Mouse (Mus musculus) lung, embryonic 14.5 days (tissue): ENCODE measurements around the gene Mxra7. TPM values are rescaled to one million over a fixed set of nuclear protein-coding genes. Genes with fewer than 3 reads are reported as not detected.
A peak's percentile ranks its signal among the peaks of the same experiment; 100 is the strongest.

Experiments used
- ATAC-seq: fragments of 200-750 bp; cut with Nextera tagmentation; 2 replicates; pipeline ENCODE4 v1.8.0; 2017; ENCODE audit warnings: mild to moderate bottlenecking, moderate TSS enrichment, moderate library complexity; ENCODE audit not compliant: insufficient read depth
- DNase-seq: peaks from one replicate; pipeline ENCODE4 v3.0.0-alpha.2; 2015
- H3K27ac ChIP-seq: fragments of 300-500 bp; sonication (generic); 2 replicates; pipeline ENCODE4 v1.5.1; 2014; ENCODE audit warnings: low read depth, mild to moderate bottlenecking, moderate library complexity
- H3K27me3 ChIP-seq: fragments of 300-500 bp; sonication (generic); 2 replicates; pipeline ENCODE4 v1.6.1; 2014; ENCODE audit warnings: low read length, control low read depth; ENCODE audit not compliant: insufficient read depth
- H3K36me3 ChIP-seq: fragments of 300-500 bp; sonication (generic); 2 replicates; pipeline ENCODE4 v1.6.1; 2014; ENCODE audit warnings: control low read depth; ENCODE audit not compliant: insufficient read depth
- H3K4me1 ChIP-seq: fragments of 300-500 bp; sonication (generic); 2 replicates; pipeline ENCODE4 v1.6.1; 2014; ENCODE audit warnings: antibody characterized with exemption, control low read depth; ENCODE audit not compliant: insufficient read depth
- H3K4me2 ChIP-seq: fragments of 300-500 bp; sonication (generic); 2 replicates; pipeline ENCODE4 v1.6.1; 2014; ENCODE audit warnings: mild to moderate bottlenecking
- H3K4me3 ChIP-seq: fragments of 300-500 bp; sonication (generic); 2 replicates; pipeline ENCODE4 v1.5.1; 2014; ENCODE audit warnings: low read depth, low read length
- H3K9ac ChIP-seq: fragments of 300-500 bp; sonication (generic); 2 replicates; pipeline ENCODE4 v1.6.1; 2014
- H3K9me3 ChIP-seq: fragments of 300-500 bp; sonication (generic); 2 replicates; pipeline ENCODE4 v1.6.1; 2016; ENCODE audit warnings: low read depth, low read length, control low read depth
- CTCF ChIP-seq: IDR thresholded peaks from 2 replicates; pipeline ENCODE4 v1.5.1; 2016; ENCODE audit warnings: antibody characterized with exemption, low read depth
- WGBS: fragments of 180-500 bp; shearing (Covaris S2); extraction: QIAGEN DNeasy Blood & Tissue Kit; methylation state at CpG from one replicate; pipeline ENCODE4 v1.1.7; 2014; 5-methylcytosine and 5-hydroxymethylcytosine counted together
- polyA plus RNA-seq: library from polyadenylated mRNA; unstranded; fragments of >200 nt; fragmentation: Nextera tagmentation; extraction: Ambion mirVana; gene quantifications from 2 replicates; pipeline ENCODE4 v1.2.1, GENCODE M21; 2014

Gene Mxra7
- polyA plus RNA-seq, 1 experiment from 2014 or later = 15.9 TPM

GRCm38 (mm10) chr11:116823255-116823654 lies 4.6 kb downstream of the Mxra7 start:
- no peak overlapping the region for H3K27ac ChIP-seq
- no peak for DNase-seq
- WGBS = 100% methylated on average over 2 of the region's 2 CpGs
- H3K4me3 ChIP-seq = no peak overlapping the region
- no peaks in the 10 kb centered on the region for H3K9me3 ChIP-seq
- no peaks in the 10 kb centered on the region for H3K36me3 ChIP-seq
- no peak for TF ChIP-seq CTCF
- peaks cover 9% of the 10 kb centered on the region; the same call in 1 of the 2 replicates for H3K4me1 ChIP-seq
- no peaks in the 10 kb centered on the region for H3K27me3 ChIP-seq
- H3K9ac ChIP-seq = no peak overlapping the region
- H3K4me2 ChIP-seq = no peak overlapping the region
- no peak for ATAC-seq

GRCm38 (mm10) chr11:116822626-116823025 lies 5.2 kb downstream of the Mxra7 start:
- Histone ChIP-seq H3K4me3 (no peak overlapping the region), H3K9ac (no peak overlapping the region), H3K4me1 (peaks cover 9% of the 10 kb centered on the region; the same call in 1 of the 2 replicates), H3K4me2 (no peak overlapping the region), H3K9me3 (no peaks in the 10 kb centered on the region), H3K27me3 (no peaks in the 10 kb centered on the region), H3K36me3 (no peaks in the 10 kb centered on the region), H3K27ac (no peak overlapping the region)
- no peak for DNase-seq
- WGBS = 83% methylated on average over 10 of the region's 10 CpGs
- ATAC-seq = no peak
- TF ChIP-seq CTCF = no peak

GRCm38 (mm10) chr11:116822215-116822614 lies 5.6 kb downstream of the Mxra7 start:
- WGBS = 48% methylated on average over 10 of the region's 10 CpGs
- no peak for ATAC-seq
- H3K9ac ChIP-seq = no peak overlapping the region

GRCm38 (mm10) chr11:116821057-116821940 lies 6.5 kb downstream of the Mxra7 start:
- no peak overlapping the region for H3K4me3 ChIP-seq
- ATAC-seq = no peak
- 0 out of 2 replicates have a peak, but pooled peaks cover 2% of the 10 kb centered on the region for H3K4me1 ChIP-seq
- 52% methylated on average over 13 of the region's 13 CpGs for WGBS
- H3K9me3 ChIP-seq = no peaks in the 10 kb centered on the region
- H3K9ac ChIP-seq = no peak overlapping the region; the same call in 1 of the 2 replicates
- DNase-seq = peak; percentile 40
- H3K27ac ChIP-seq = peak overlapping the region; percentile 72; the same call in 1 of the 2 replicates
- TF ChIP-seq CTCF = no peak
- H3K27me3 ChIP-seq = no peaks in the 10 kb centered on the region
- no peaks in the 10 kb centered on the region for H3K36me3 ChIP-seq
- no peak overlapping the region for H3K4me2 ChIP-seq

More at GRCm38 (mm10) chr11:116822215-116822614, 5.6 kb downstream of the Mxra7 start:
- Histone ChIP-seq H3K4me3 (no peak overlapping the region), H3K4me2 (no peak overlapping the region), H3K36me3 (no peaks in the 10 kb centered on the region), H3K4me1 (peaks cover 9% of the 10 kb centered on the region; the same call in 1 of the 2 replicates), H3K27me3 (no peaks in the 10 kb centered on the region), H3K9me3 (no peaks in the 10 kb centered on the region), H3K27ac (no peak overlapping the region)
- DNase-seq = no peak
- TF ChIP-seq CTCF = no peak

GRCm38 (mm10) chr11:116819932-116820593 lies 7.8 kb downstream of the Mxra7 start:
- TF ChIP-seq CTCF = no peak
- no peak overlapping the region for H3K9ac ChIP-seq
- ATAC-seq (no peak), DNase-seq (peak; percentile 32)
- no peak overlapping the region for H3K27ac ChIP-seq
- WGBS = 78% methylated on average over 5 of the region's 5 CpGs
- no peak overlapping the region for H3K4me3 ChIP-seq
- no peak overlapping the region for H3K4me2 ChIP-seq
- peaks cover 6% of the 10 kb centered on the region for H3K4me1 ChIP-seq
- no peaks in the 10 kb centered on the region for H3K36me3 ChIP-seq
- H3K9me3 ChIP-seq = no peaks in the 10 kb centered on the region
- H3K27me3 ChIP-seq = no peaks in the 10 kb centered on the region

- H3K4me1 ChIP-seq = peaks cover 20% of the 10 kb centered on the region
- 39% methylated on average over 8 of the region's 8 CpGs for WGBS
- TF ChIP-seq CTCF = no peak
Observed at GRCm38 (mm10) chr11:116818722-116819121, 9.1 kb downstream of the Mxra7 start.

GRCm38 (mm10) chr11:116817567-116817966 lies 10.3 kb downstream of the Mxra7 start:
- Histone ChIP-seq H3K36me3 (no peaks in the 10 kb centered on the region), H3K9ac (no peak overlapping the region), H3K4me2 (no peak overlapping the region), H3K27me3 (no peaks in the 10 kb centered on the region), H3K4me1 (peaks cover 31% of the 10 kb centered on the region), H3K27ac (no peak overlapping the region), H3K9me3 (no peaks in the 10 kb centered on the region), H3K4me3 (no peak overlapping the region)
- 96% methylated on average over 5 of the region's 5 CpGs for WGBS
- no peak for TF ChIP-seq CTCF
- DNase-seq (no peak), ATAC-seq (no peak)

More at GRCm38 (mm10) chr11:116818722-116819121, 9.1 kb downstream of the Mxra7 start:
- Histone ChIP-seq H3K9ac (no peak overlapping the region), H3K4me2 (no peak overlapping the region), H3K36me3 (no peaks in the 10 kb centered on the region), H3K27me3 (no peaks in the 10 kb centered on the region), H3K27ac (no peak overlapping the region), H3K4me3 (no peak overlapping the region), H3K9me3 (no peaks in the 10 kb centered on the region)
- DNase-seq = no peak
- no peak for ATAC-seq
